Mouse (Mus musculus): ENCODE results near the gene Fam207a. TPM values are rescaled to one million over a fixed set of nuclear protein-coding genes. Genes with fewer than 3 reads are reported as not detected.

The Fam207a gene
- total RNA-seq (2021), result 10 to 100 TPM; 35.1 to 37.4 TPM

- peak; percentile 93 to 94 for DNase-seq
These were observed at the start of gene Fam207a for GRCm38 (mm10) chr10:77515385-77516348. Gene Fam207a, minus strand, starts transcription at chr10:77515785.

- DNase-seq, result no peak
These were observed 49.4 kb upstream of the Fam207a start for GRCm38 (mm10) chr10:77565005-77565404.

DNA sequence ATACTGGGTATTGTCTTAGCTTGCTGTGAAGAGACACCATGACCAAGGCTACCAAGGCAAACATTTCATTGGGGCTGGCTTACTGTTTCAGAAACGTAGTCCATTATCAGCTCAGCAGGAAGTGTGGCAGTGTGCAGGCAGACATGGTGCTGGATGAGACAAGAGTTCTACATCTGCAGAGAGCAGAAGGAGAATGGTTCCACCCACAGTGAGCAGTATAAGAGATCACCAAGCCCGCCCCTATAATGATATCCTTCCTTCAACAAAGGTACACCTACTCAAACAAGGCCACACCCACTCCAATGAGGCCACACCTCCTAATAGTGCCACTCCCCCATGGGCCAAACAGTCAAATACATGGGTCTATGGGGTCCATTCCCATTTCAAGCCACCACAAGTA, 45.9 kb upstream of the Fam207a start:
- DNase-seq, result no peak

- DNase-seq, result no peak
These were observed 45.2 kb upstream of the Fam207a start for GRCm38 (mm10) chr10:77560830-77561229.

DNA sequence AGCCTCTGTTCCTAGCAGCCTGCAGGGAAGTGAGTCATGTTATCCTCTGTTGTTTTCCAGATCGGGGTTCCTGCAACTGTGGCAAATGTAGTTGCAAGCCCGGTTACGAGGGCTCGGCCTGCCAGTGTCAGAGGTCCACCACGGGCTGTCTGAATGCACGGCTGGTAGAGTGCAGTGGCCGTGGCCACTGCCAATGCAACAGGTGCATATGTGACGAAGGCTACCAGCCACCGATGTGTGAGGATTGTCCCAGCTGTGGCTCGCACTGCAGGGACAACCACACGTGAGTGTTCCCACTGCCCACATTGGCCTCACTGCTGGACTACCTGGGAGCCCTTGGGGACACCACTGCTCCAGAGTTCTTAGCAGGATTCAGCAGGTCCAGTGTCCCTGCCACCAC, 44.5 kb upstream of the Fam207a start:
- no peak for DNase-seq

GRCm38 (mm10) chr10:77557641-77558040, 42.1 kb upstream of the Fam207a start:
- no peak for DNase-seq

DNA sequence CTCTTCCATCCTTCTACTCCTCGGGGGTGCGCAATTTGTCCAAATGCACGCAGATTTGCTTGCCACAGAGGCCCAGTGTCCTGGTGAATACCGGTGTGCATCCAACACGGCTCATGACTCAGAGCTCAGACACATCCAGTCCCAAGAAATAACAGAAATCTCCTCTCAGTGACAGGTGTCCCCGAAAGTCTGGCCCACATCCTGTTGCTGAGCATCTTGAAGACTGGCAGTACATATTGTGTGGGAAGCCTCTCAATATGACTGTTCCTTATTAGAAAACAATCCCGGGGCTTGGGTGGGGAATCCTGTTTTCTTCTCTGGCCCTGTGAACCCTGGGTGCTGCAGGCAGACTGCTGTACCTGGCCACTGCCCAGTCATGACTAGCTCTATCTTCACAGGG, 41.0 kb upstream of the Fam207a start:
- peak; percentile 45 for DNase-seq

DNA sequence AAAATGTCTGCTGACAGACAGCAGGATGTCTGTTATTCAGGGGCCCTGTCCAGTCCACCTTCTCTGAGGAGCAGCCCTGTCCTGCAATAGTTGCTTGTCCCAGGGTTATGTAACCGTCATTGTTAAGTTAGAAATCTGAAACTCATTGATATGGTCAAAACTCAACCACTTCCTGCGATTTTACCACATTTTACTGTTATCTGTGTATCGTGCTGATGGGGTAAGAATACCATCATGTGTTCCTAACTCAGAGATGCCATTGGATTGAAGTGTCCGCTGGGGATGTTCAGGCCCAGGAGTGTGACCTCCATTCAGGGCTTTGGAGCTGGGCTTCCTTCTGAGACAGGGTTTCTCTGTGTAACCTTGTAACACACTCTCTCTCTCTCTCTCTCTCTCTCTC, 39.3 kb upstream of the Fam207a start:
- DNase-seq, result no peak

DNA sequence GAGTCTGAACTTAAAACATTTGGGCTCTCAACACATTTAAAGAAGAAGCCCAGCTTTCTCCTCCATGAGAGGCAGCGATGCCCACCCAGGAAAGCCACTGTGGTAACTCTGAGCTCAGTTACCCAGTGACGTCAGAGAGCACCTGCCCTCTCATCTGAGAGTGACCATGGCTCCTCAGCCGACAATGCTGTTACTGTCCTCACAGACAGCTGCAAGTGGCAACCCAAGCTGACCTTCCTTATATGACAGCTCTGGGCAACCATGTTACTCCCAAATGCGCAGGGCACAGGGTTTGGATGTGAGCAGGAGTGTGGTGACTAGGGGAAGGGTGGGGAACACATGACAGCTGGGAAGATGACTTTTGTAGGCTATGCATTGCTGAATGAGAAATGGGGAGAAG, 37.7 kb upstream of the Fam207a start:
- no peak for DNase-seq

- no peak for DNase-seq
These were observed 36.6 kb upstream of the Fam207a start for GRCm38 (mm10) chr10:77552162-77552561.

DNA sequence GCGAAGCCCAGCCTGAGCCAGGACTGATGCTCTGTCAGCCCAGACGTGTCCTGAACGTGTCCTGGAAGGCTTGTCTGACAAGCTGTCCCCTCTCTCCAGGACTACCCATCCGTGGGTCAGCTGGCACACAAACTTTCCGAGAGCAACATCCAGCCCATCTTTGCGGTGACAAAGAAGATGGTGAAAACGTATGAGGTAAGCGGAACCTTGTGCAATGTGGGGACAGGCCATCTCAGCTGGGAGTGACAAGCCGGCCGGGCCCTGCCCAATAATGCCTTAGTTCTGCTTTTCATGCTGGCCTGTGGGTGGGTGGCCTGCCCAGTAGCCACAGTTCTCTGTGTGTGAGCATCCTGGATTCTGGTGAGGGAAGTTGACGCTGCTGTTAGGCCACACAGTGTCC, 35.3 kb upstream of the Fam207a start:
- no peak for DNase-seq

GRCm38 (mm10) chr10:77548576-77548975, 33.0 kb upstream of the Fam207a start:
- no peak for DNase-seq

DNA sequence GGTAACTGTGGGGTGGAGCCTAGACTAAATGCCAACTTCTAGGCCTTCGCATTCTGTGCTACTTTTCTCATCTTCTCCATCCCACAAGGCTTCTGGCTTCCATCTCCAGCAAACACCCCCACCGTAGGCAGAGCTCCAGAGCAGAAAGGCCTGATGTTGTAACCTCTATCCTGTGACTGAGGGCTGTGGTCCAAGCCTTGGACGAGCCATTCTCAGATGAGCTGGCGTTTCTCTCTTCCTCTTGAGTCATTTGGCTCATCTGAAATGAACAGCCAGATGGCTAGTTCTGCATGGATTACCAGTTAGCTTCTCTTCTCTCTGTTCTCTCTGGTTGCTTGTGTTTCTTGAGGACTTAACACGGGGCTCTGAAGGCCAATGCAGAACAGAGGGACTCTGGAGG, 29.3 kb upstream of the Fam207a start:
- DNase-seq, result peak; percentile 43 to 44

- DNase-seq, result no peak
These were observed 27.6 kb upstream of the Fam207a start for GRCm38 (mm10) chr10:77543226-77543625.

DNA sequence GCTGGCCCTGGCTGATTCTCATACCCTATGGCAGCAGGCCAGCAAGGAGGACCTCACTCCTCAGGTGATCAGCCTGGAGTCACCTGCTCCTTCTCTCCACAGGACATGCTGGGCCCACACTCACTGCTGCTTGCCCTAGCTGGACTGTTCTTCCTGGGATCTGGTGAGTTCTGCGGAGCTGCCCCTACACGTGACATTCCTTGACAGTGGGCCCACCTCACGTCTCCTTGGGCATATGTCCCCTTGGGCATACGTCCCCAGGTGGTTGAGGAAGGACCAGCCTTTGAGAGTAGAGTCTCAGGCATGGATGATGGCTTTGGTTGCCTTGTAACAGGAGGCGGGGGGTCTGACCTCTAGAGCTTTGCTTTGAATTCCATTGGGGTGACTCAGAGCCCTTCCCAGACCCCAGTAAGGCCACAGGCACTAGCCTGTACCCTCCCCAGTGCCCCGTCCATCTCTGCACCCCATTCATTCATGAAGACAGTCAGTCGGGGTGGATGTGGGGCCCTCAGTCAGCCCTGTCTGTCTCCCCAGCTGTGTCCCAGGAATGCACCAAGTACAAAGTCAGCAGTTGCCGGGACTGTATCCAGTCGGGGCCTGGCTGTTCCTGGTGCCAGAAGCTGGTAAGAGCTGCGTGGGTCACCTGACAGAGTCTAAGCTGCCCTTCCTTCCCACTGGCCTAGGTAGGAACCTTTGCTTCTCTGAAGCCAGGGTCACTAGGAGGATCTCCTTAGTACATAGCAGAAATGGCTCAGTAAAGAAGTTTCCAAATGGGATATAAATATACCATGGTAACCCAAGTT, 26.5 kb upstream of the Fam207a start:
- no peak for DNase-seq

- no peak for DNase-seq
These were observed 25.1 kb upstream of the Fam207a start for GRCm38 (mm10) chr10:77540576-77541102.

- no peak for DNase-seq
These were observed 23.8 kb upstream of the Fam207a start for GRCm38 (mm10) chr10:77539320-77539945.

GRCm38 (mm10) chr10:77537215-77538209, 21.9 kb upstream of the Fam207a start:
- DNase-seq, result no peak

DNA sequence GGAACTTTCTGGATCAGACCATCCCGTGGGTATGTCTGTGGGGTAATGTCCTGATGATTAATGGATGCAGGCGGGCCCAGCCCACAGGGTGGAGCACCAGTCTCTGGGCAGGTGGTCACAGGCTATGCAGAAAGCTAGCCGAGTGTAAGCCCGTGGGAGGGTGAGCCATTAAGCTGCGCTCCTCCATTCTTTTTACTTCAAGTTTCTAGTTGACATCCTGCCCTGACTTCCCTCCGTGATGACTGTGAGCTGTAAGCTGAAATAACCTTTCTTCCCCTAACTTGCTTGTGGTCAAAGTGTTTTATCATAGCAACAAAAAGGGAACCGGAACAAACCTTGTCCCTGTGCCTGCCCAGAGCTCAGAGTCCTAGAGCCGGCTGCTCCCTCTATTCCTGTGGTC, 21.1 kb upstream of the Fam207a start:
- no peak for DNase-seq

DNA sequence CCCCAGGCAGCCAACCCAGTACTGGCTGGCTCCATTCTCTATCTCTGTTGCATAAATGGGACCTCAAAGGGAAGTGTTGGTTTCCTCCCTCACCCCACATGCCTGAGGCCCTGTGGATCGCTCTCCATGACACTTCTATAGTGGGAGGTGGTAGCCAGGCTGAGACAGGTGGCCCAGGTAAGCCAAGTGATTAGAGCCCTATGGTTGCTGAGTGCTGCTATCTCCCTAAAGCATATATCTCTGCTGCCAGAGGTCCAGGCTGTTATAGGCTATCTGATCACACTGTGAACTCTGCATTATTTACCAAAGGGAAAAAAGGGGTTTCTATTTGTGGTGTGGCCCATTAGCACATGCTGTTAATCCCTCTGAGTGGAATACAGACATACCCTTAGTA, 16.4 kb upstream of the Fam207a start:
- DNase-seq, result no peak
